Mouse (Mus musculus): Measurements from ENCODE around the gene Il2rg. TPM values are rescaled to one million over a fixed set of nuclear protein-coding genes. Genes with fewer than 3 reads are reported as not detected.

Gene Il2rg
- polyA plus RNA-seq (2021; fragmentation: Nextera tagmentation): 1.4 and 1.5 TPM in 2 replicates
- long read RNA-seq, experiment 1, partial matches to known transcripts: 0 of 1 reads
- long read RNA-seq, experiment 1, other reads (novel, unspliced or antisense): 1 of 1 reads
- long read RNA-seq, experiment 2, partial matches to known transcripts: 0 of 1 reads
- long read RNA-seq, experiment 2, other reads (novel, unspliced or antisense): 0 of 1 reads

GRCm38 (mm10) chrX:101268025-101268754, at the start of gene Il2rg:
Gene Il2rg (minus strand): TSS chrX:101268255.

GRCm38 (mm10) chrX:101299055-101299454, 31.0 kb upstream of the Il2rg start, which contains the start of gene Nlgn3:
Gene Nlgn3 (plus strand): TSS chrX:101299168.

GRCm38 (mm10) chrX:101273875-101274738, 6.1 kb upstream of the Il2rg start, which contains the start of gene Med12:
Gene Med12 (plus strand): TSS chrX:101274030.

GRCm38 (mm10) chrX:101268755-101269124, 685 bp upstream of the Il2rg start, which contains the start of gene Gm20489:
Gene Gm20489 (minus strand): TSS chrX:101269023.

GRCm38 (mm10) chrX:101263892-101264291, 4.2 kb downstream of the Il2rg start, which contains the start of gene Gm614:
Gene Gm614 (minus strand): TSS chrX:101263992.

GRCm38 (mm10) chrX:101253952-101254729, 13.9 kb downstream of the Il2rg start, which contains the start of gene Foxo4:
Gene Foxo4 (plus strand): TSS chrX:101254528.

GRCm38 (mm10) chrX:101221834-101222795, 45.9 kb downstream of the Il2rg start, which contains the start of gene Snx12:
Gene Snx12 (minus strand): TSS chrX:101222563.

Other genes starting within 250 kb of the Il2rg start
- 0.10 and 0.11 TPM in 2 replicates for gene Tex11, start 208.6 kb downstream of the Il2rg start, polyA plus RNA-seq (2021; fragmentation: Nextera tagmentation)
- gene Slc7a3, start 182.2 kb downstream of the Il2rg start, polyA plus RNA-seq (2021; fragmentation: Nextera tagmentation): 8.1 and 10.4 TPM in 2 replicates
- gene Snx12, start 45.7 kb downstream of the Il2rg start, polyA plus RNA-seq (2021; fragmentation: Nextera tagmentation): 33.6 and 36.7 TPM in 2 replicates
- 0.30 and 0.69 TPM in 2 replicates for gene Foxo4, start 13.7 kb downstream of the Il2rg start, polyA plus RNA-seq (2021; fragmentation: Nextera tagmentation)
- not detected in 2 replicates for gene Gm614, start 4.3 kb downstream of the Il2rg start, polyA plus RNA-seq (2021; fragmentation: Nextera tagmentation)
- not detected in 2 replicates for gene Gm20489, start 768 bp upstream of the Il2rg start, polyA plus RNA-seq (2021; fragmentation: Nextera tagmentation)
- 2.8 and 3.1 TPM in 2 replicates for gene Med12, start 5.8 kb upstream of the Il2rg start, polyA plus RNA-seq (2021; fragmentation: Nextera tagmentation)
- gene Nlgn3, start 30.9 kb upstream of the Il2rg start, polyA plus RNA-seq (2021; fragmentation: Nextera tagmentation): 76.6 and 95.6 TPM in 2 replicates
- gene Gjb1, start 108.1 kb upstream of the Il2rg start, polyA plus RNA-seq (2021; fragmentation: Nextera tagmentation): 20.8 and 25.4 TPM in 2 replicates
- gene Zmym3, start 152.6 kb upstream of the Il2rg start, polyA plus RNA-seq (2021; fragmentation: Nextera tagmentation): 18.6 and 26.8 TPM in 2 replicates
- 71.9 and 81.3 TPM in 2 replicates for gene Nono, start 161.1 kb upstream of the Il2rg start, polyA plus RNA-seq (2021; fragmentation: Nextera tagmentation)
- gene Itgb1bp2, start 180.8 kb upstream of the Il2rg start, polyA plus RNA-seq (2021; fragmentation: Nextera tagmentation): not detected in 2 replicates